Mouse (Mus musculus) lung, postnatal 0 days (tissue): ENCODE measurements around the gene Nckipsd.

Experiments used
- CTCF ChIP-seq: IDR thresholded peaks from 2 replicates; pipeline ENCODE4 v1.5.1; 2016; ENCODE audit warnings: antibody characterized with exemption, mild to moderate bottlenecking
- EP300 ChIP-seq: IDR thresholded peaks from 2 replicates; pipeline ENCODE4 v1.6.1; 2016; ENCODE audit warnings: antibody characterized with exemption, mild to moderate bottlenecking, control low read depth

DNA sequence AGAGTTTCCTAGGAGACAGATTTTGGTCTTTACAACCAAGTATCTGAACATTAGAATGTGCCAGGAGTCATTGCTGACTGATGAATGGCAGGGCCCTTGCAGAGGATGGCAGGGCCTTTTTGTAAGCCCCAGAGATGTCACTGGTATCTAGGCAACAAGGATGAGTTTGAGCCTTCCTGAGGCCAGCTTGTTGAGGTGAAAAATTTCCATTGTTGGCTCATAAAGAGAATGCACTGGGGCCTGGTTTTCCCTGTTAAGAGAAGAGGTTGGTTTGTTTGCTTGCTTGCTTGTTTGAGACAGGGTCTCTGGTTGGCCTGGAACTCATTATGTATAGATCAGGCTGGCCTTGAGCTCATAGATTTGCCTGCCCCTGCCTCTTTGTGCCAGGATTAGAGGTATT is 22.8 kb upstream of the Nckipsd start:
- TF ChIP-seq CTCF, result no peak
- no peak for TF ChIP-seq EP300
